Mouse (Mus musculus) ES-E14 (cell line): ENCODE data around the gene Smim20. TPM values are rescaled to one million over a fixed set of nuclear protein-coding genes. Genes with fewer than 3 reads are reported as not detected.

Source experiments
- DNase-seq: peaks from one replicate; pipeline ENCODE4 v3.0.0-alpha.2; 2013; ENCODE audit warnings: low read depth, low spot score
- H3K27ac ChIP-seq: 2 replicates; pipeline ENCODE4 v1.5.1; 2012; ENCODE audit warnings: low read depth, mild to moderate bottlenecking, low read length, moderate library complexity, mixed read lengths; ENCODE audit not compliant: poor library complexity, insufficient read depth, severe bottlenecking
- H3K36me3 ChIP-seq: 2 replicates; pipeline ENCODE4 v1.6.1; 2012; ENCODE audit warnings: mild to moderate bottlenecking, low read length, moderate library complexity, mixed read lengths; ENCODE audit not compliant: control insufficient read depth, poor library complexity, insufficient read depth, severe bottlenecking
- H3K4me1 ChIP-seq, 2 experiments: fragments of 150-350 bp in 1 of 2; sonication (generic) in 1 of 2; 2 replicates each; pipeline ENCODE4 v1.6.1; 2012; ENCODE audit warnings: low read length in 2 of 2, mild to moderate bottlenecking in 1 of 2, mixed read lengths in 1 of 2; ENCODE audit not compliant: control insufficient read depth in 2 of 2, insufficient read depth in 2 of 2, poor library complexity in 1 of 2
- H3K4me3 ChIP-seq, 2 experiments: fragments of 150-350 bp in 1 of 2; sonication (generic) in 1 of 2; 2 replicates each; pipeline ENCODE4 v1.5.1; 2012; ENCODE audit warnings: low read length in 2 of 2, low read depth in 1 of 2, mild to moderate bottlenecking in 1 of 2, mixed read lengths in 1 of 2; ENCODE audit not compliant: insufficient read depth in 1 of 2, poor library complexity in 1 of 2, severe bottlenecking in 1 of 2
- H3K9ac ChIP-seq: 2 replicates; pipeline ENCODE4 v1.6.1; 2012; ENCODE audit warnings: low read depth, mild to moderate bottlenecking, low read length, mixed read lengths; ENCODE audit not compliant: poor library complexity, insufficient read depth, severe bottlenecking
- H3K9me3 ChIP-seq: fragments of 150-350 bp; sonication (generic); 2 replicates; pipeline ENCODE4 v1.6.1; 2012; ENCODE audit warnings: low read depth, mild to moderate bottlenecking, low read length; ENCODE audit not compliant: control insufficient read depth, insufficient read depth
- CHD2 ChIP-seq: IDR thresholded peaks from 2 replicates; pipeline ENCODE4 v1.6.1; 2014; ENCODE audit warnings: mild to moderate bottlenecking, low read depth, low read length, inconsistent platforms
- HCFC1 ChIP-seq: IDR thresholded peaks from 2 replicates; pipeline ENCODE4 v1.6.1; 2012; ENCODE audit warnings: low read length, inconsistent platforms, borderline replicate concordance; ENCODE audit not compliant: insufficient read depth
- MAFK ChIP-seq: IDR thresholded peaks from 2 replicates; pipeline ENCODE4 v1.6.1; 2014; ENCODE audit warnings: mild to moderate bottlenecking, low read depth, low read length, inconsistent platforms; ENCODE audit not compliant: insufficient read depth
- ZC3H11A ChIP-seq: IDR thresholded peaks from 2 replicates; pipeline ENCODE4 v1.6.1; 2012; ENCODE audit warnings: low read depth, mild to moderate bottlenecking, inconsistent platforms, low read length, borderline replicate concordance
- ZNF384 ChIP-seq: IDR thresholded peaks from 2 replicates; pipeline ENCODE4 v1.6.1; 2012; ENCODE audit warnings: low read depth, low read length, inconsistent platforms
- in situ Hi-C, 2 experiments: fragments of 600-800 bp; cut with MboI; formaldehyde crosslinking; loops; one replicate each; pipeline ENCODE4 v1.15.1; 2025; ENCODE audit warnings: low sequenced_read_pairs in 2 of 2, inconsistent platforms in 1 of 2; ENCODE audit not compliant: unreplicated experiment in 2 of 2
- total RNA-seq: library from RNA; depleted of rRNA; stranded (reverse); fragments of 300-350 nt; gene quantifications from 2 replicates; pipeline ENCODE4 v1.2.3, GENCODE M21; 2012; rRNA removed

Gene Smim20
- total RNA-seq: 32.6 and 36.1 TPM in 2 replicates

- H3K9ac ChIP-seq: peak within 1 kb of the TSS; percentile 86
- DNase-seq: peak; percentile 78
- peaks cover 3 to 7% of the 10 kb centered on the region in 2 experiments; a peak in 2 of 4 replicates for H3K4me1 ChIP-seq
- TF ChIP-seq MAFK: peak; percentile 36; the same call in 1 of the 2 replicates
- no peak for TF ChIP-seq HCFC1
- peak; percentile 39; the same call in 1 of the 2 replicates for TF ChIP-seq CHD2
- H3K27ac ChIP-seq: peak within 1 kb of the TSS; percentile 75
- peaks cover 2% of the 10 kb centered on the region; the same call in 1 of the 2 replicates for H3K36me3 ChIP-seq
- H3K4me3 ChIP-seq: peak within 1 kb of the TSS; percentile 79 to 82
- in situ Hi-C loops: no loop called here
- H3K9me3 ChIP-seq: no peaks in the 10 kb centered on the region
These were observed at the start of gene Smim20 for GRCm38 (mm10) chr5:53266931-53267853. Gene Smim20 (plus strand): TSS chr5:53267083.

GRCm38 (mm10) chr5:53225434-53225833, 41.4 kb upstream of the Smim20 start:
- TF ChIP-seq ZNF384 (no peak), HCFC1 (no peak), ZC3H11A (no peak), CHD2 (no peak), MAFK (no peak)
- in situ Hi-C loops: no loop called here
- Histone ChIP-seq H3K9ac (no peak overlapping the region), H3K9me3 (no peaks in the 10 kb centered on the region), H3K27ac (no peak overlapping the region), H3K4me3 (no peak overlapping the region), H3K4me1 (no peaks in the 10 kb centered on the region), H3K36me3 (no peaks in the 10 kb centered on the region)
- DNase-seq: no peak

GRCm38 (mm10) chr5:53230560-53230959, 36.3 kb upstream of the Smim20 start:
- in situ Hi-C loops: no loop called here
- no peak for DNase-seq
- H3K4me1 ChIP-seq: no peaks in the 10 kb centered on the region

GRCm38 (mm10) chr5:53235551-53235950, 31.3 kb upstream of the Smim20 start:
- Histone ChIP-seq H3K36me3 (no peaks in the 10 kb centered on the region), H3K9ac (no peak overlapping the region), H3K4me3 (no peak overlapping the region), H3K27ac (no peak overlapping the region), H3K9me3 (no peaks in the 10 kb centered on the region), H3K4me1 (peaks cover 0 to 2% of the 10 kb centered on the region in 2 experiments; a peak in 1 of 4 replicates)
- in situ Hi-C loops: no loop called here
- no peak for TF ChIP-seq ZC3H11A
- no peak for TF ChIP-seq HCFC1
- no peak for TF ChIP-seq ZNF384
- TF ChIP-seq CHD2: no peak
- TF ChIP-seq MAFK: no peak
- no peak for DNase-seq

More at GRCm38 (mm10) chr5:53230560-53230959, 36.3 kb upstream of the Smim20 start:
- TF ChIP-seq HCFC1 (no peak), ZNF384 (no peak), ZC3H11A (no peak), MAFK (no peak)
- Histone ChIP-seq H3K9ac (no peak overlapping the region), H3K36me3 (no peaks in the 10 kb centered on the region), H3K4me3 (no peak overlapping the region), H3K9me3 (no peaks in the 10 kb centered on the region), H3K27ac (no peak overlapping the region)
